Mouse (Mus musculus) hindbrain, embryonic 15.5 days (tissue): Measurements from ENCODE around the gene Zfp933. TPM values are rescaled to one million over a fixed set of nuclear protein-coding genes. Genes with fewer than 3 reads are reported as not detected.

Experiments used
- ATAC-seq: fragments of 200-750 bp; cut with Nextera tagmentation; 2 replicates; pipeline ENCODE4 v1.8.0; 2017; ENCODE audit warnings: low read depth, moderate number of reproducible peaks, moderate TSS enrichment; ENCODE audit not compliant: low FRiP score
- H3K27ac ChIP-seq: fragments of 300-500 bp; sonication (generic); replicated peaks from 2 replicates; pipeline ENCODE4 v1.5.1; 2015; ENCODE audit warnings: mild to moderate bottlenecking, inconsistent platforms
- H3K27me3 ChIP-seq: fragments of 300-500 bp; sonication (generic); 2 replicates; pipeline ENCODE4 v1.6.1; 2015; ENCODE audit warnings: control low read depth, inconsistent platforms
- H3K36me3 ChIP-seq: fragments of 300-500 bp; sonication (generic); 2 replicates; pipeline ENCODE4 v1.6.1; 2015; ENCODE audit warnings: control low read depth, inconsistent platforms
- H3K4me1 ChIP-seq: fragments of 300-500 bp; sonication (generic); replicated peaks from 2 replicates; pipeline ENCODE4 v1.6.1; 2015; ENCODE audit warnings: control low read depth, inconsistent platforms
- H3K4me2 ChIP-seq: fragments of 300-500 bp; sonication (generic); 2 replicates; pipeline ENCODE4 v1.6.1; 2015; ENCODE audit warnings: moderate library complexity, mild to moderate bottlenecking, inconsistent platforms
- H3K4me3 ChIP-seq: fragments of 300-500 bp; sonication (generic); 2 replicates; pipeline ENCODE4 v1.5.1; 2015; ENCODE audit warnings: mild to moderate bottlenecking, inconsistent platforms
- H3K9ac ChIP-seq: fragments of 300-500 bp; sonication (generic); 2 replicates; pipeline ENCODE4 v1.6.1; 2015; ENCODE audit warnings: inconsistent platforms
- H3K9me3 ChIP-seq: fragments of 300-500 bp; sonication (generic); 2 replicates; pipeline ENCODE4 v1.6.1; 2016; ENCODE audit warnings: control low read depth, inconsistent platforms
- WGBS: fragments of 180-500 bp; shearing (Covaris S2); methylation state at CpG from one replicate; pipeline ENCODE4 v1.1.7; 2015; 5-methylcytosine and 5-hydroxymethylcytosine counted together
- polyA plus RNA-seq: library from polyadenylated mRNA; unstranded; fragments of >200 nt; fragmentation: Nextera tagmentation; extraction: Ambion mirVana; gene quantifications from 2 replicates; pipeline ENCODE4 v1.2.1, GENCODE M21; 2015

Zfp933 gene
- 7.0 and 7.8 TPM in 2 replicates for polyA plus RNA-seq

GRCm38 (mm10) chr4:147847614-147848583, at the start of gene Zfp933:
TSS of gene Zfp933 (minus strand) at chr4:147848366.
- H3K36me3 ChIP-seq: peaks cover 25% of the 10 kb centered on the region
- peak; percentile 90 for ATAC-seq
- H3K27ac ChIP-seq: peak within 1 kb of the TSS; percentile 67
- peaks cover 9% of the 10 kb centered on the region for H3K9me3 ChIP-seq
- H3K4me3 ChIP-seq: peak within 1 kb of the TSS; percentile 96
- peaks cover 21% of the 10 kb centered on the region for H3K4me1 ChIP-seq
- 2% methylated on average over 23 of the region's 23 CpGs for WGBS
- no peaks in the 10 kb centered on the region for H3K27me3 ChIP-seq
- H3K4me2 ChIP-seq: peak within 1 kb of the TSS; percentile 73
- peak within 1 kb of the TSS; percentile 80 for H3K9ac ChIP-seq

GRCm38 (mm10) chr4:147897348-147897747, 49.2 kb upstream of the Zfp933 start:
- 90% methylated on average over 3 of the region's 3 CpGs for WGBS
- ATAC-seq: no peak
- H3K36me3 ChIP-seq: peaks cover 75% of the 10 kb centered on the region

GRCm38 (mm10) chr4:147896411-147896810, 48.2 kb upstream of the Zfp933 start:
- peaks cover 7% of the 10 kb centered on the region; the same call in 1 of the 2 replicates for H3K4me1 ChIP-seq
- H3K36me3 ChIP-seq: peaks cover 77% of the 10 kb centered on the region
- no peak overlapping the region for H3K9ac ChIP-seq
- no peak overlapping the region for H3K4me3 ChIP-seq
- H3K9me3 ChIP-seq: no peaks in the 10 kb centered on the region
- no peak overlapping the region for H3K27ac ChIP-seq
- H3K27me3 ChIP-seq: no peaks in the 10 kb centered on the region
- H3K4me2 ChIP-seq: no peak overlapping the region
- WGBS: 65% methylated on average over 1 of the region's 1 CpGs
- ATAC-seq: no peak

More at GRCm38 (mm10) chr4:147897348-147897747, 49.2 kb upstream of the Zfp933 start:
- Histone ChIP-seq H3K4me2 (no peak overlapping the region), H3K27ac (no peak overlapping the region), H3K4me3 (no peak overlapping the region), H3K4me1 (peaks cover 7% of the 10 kb centered on the region; the same call in 1 of the 2 replicates), H3K9ac (no peak overlapping the region), H3K27me3 (no peaks in the 10 kb centered on the region), H3K9me3 (no peaks in the 10 kb centered on the region)

GRCm38 (mm10) chr4:147895815-147896330, 47.7 kb upstream of the Zfp933 start:
- Histone ChIP-seq H3K4me3 (no peak overlapping the region), H3K4me1 (peaks cover 4% of the 10 kb centered on the region; the same call in 1 of the 2 replicates), H3K9me3 (no peaks in the 10 kb centered on the region), H3K27me3 (no peaks in the 10 kb centered on the region), H3K36me3 (peaks cover 82% of the 10 kb centered on the region), H3K4me2 (no peak overlapping the region), H3K9ac (no peak overlapping the region), H3K27ac (no peak overlapping the region)
- no peak for ATAC-seq
- 95% methylated on average over 4 of the region's 4 CpGs for WGBS

GRCm38 (mm10) chr4:147890341-147890740, 42.2 kb upstream of the Zfp933 start:
- H3K9ac ChIP-seq: no peak overlapping the region
- no peaks in the 10 kb centered on the region for H3K27me3 ChIP-seq
- H3K4me3 ChIP-seq: no peak overlapping the region
- WGBS: 92% methylated on average over 6 of the region's 6 CpGs
- no peak overlapping the region for H3K4me2 ChIP-seq
- H3K4me1 ChIP-seq: no peaks in the 10 kb centered on the region
- no peak for ATAC-seq
- H3K36me3 ChIP-seq: peaks cover 83% of the 10 kb centered on the region
- no peaks in the 10 kb centered on the region for H3K9me3 ChIP-seq
- H3K27ac ChIP-seq: no peak overlapping the region

- Histone ChIP-seq H3K27me3 (no peaks in the 10 kb centered on the region), H3K27ac (no peak overlapping the region), H3K4me1 (no peaks in the 10 kb centered on the region), H3K9ac (no peak overlapping the region), H3K4me3 (no peak overlapping the region), H3K4me2 (no peak overlapping the region), H3K9me3 (no peaks in the 10 kb centered on the region), H3K36me3 (peaks cover 85% of the 10 kb centered on the region)
- WGBS: 90% methylated on average over 4 of the region's 4 CpGs
- ATAC-seq: no peak
These were observed 40.1 kb upstream of the Zfp933 start for GRCm38 (mm10) chr4:147888237-147888636.

GRCm38 (mm10) chr4:147887277-147887676, 39.1 kb upstream of the Zfp933 start:
- Histone ChIP-seq H3K9ac (no peak overlapping the region), H3K4me2 (no peak overlapping the region), H3K4me3 (no peak overlapping the region), H3K36me3 (peaks cover 89% of the 10 kb centered on the region), H3K9me3 (no peaks in the 10 kb centered on the region), H3K4me1 (no peaks in the 10 kb centered on the region), H3K27me3 (no peaks in the 10 kb centered on the region), H3K27ac (no peak overlapping the region)
- ATAC-seq: no peak
- WGBS: 93% methylated on average over 7 of the region's 7 CpGs

- WGBS: 96% methylated on average over 12 of the region's 12 CpGs
- no peaks in the 10 kb centered on the region for H3K9me3 ChIP-seq
- no peaks in the 10 kb centered on the region for H3K4me1 ChIP-seq
- no peak overlapping the region for H3K27ac ChIP-seq
- ATAC-seq: no peak
- H3K27me3 ChIP-seq: no peaks in the 10 kb centered on the region
- no peak overlapping the region for H3K4me2 ChIP-seq
- no peak overlapping the region for H3K4me3 ChIP-seq
- peaks cover 91% of the 10 kb centered on the region for H3K36me3 ChIP-seq
- no peak overlapping the region for H3K9ac ChIP-seq
These were observed 38.0 kb upstream of the Zfp933 start for GRCm38 (mm10) chr4:147886158-147886557.

GRCm38 (mm10) chr4:147884138-147884537, 36.0 kb upstream of the Zfp933 start:
- Histone ChIP-seq H3K36me3 (peaks cover 94% of the 10 kb centered on the region), H3K4me3 (no peak overlapping the region), H3K27ac (no peak overlapping the region), H3K27me3 (no peaks in the 10 kb centered on the region), H3K9ac (no peak overlapping the region), H3K4me2 (no peak overlapping the region), H3K9me3 (no peaks in the 10 kb centered on the region), H3K4me1 (no peaks in the 10 kb centered on the region)
- WGBS: 98% methylated on average over 3 of the region's 3 CpGs
- no peak for ATAC-seq

- Histone ChIP-seq H3K9ac (no peak overlapping the region), H3K4me1 (no peaks in the 10 kb centered on the region), H3K4me3 (no peak overlapping the region), H3K27ac (no peak overlapping the region), H3K27me3 (no peaks in the 10 kb centered on the region), H3K9me3 (no peaks in the 10 kb centered on the region), H3K4me2 (no peak overlapping the region), H3K36me3 (peaks cover 94% of the 10 kb centered on the region)
- no peak for ATAC-seq
- 81% methylated on average over 6 of the region's 6 CpGs for WGBS
These were observed 34.9 kb upstream of the Zfp933 start for GRCm38 (mm10) chr4:147883041-147883440.

GRCm38 (mm10) chr4:147881792-147882191, 33.6 kb upstream of the Zfp933 start:
- Histone ChIP-seq H3K4me2 (no peak overlapping the region), H3K27ac (no peak overlapping the region), H3K27me3 (no peaks in the 10 kb centered on the region), H3K4me1 (no peaks in the 10 kb centered on the region), H3K4me3 (no peak overlapping the region), H3K9ac (no peak overlapping the region), H3K9me3 (no peaks in the 10 kb centered on the region), H3K36me3 (peaks cover 85% of the 10 kb centered on the region)
- no peak for ATAC-seq
- 98% methylated on average over 7 of the region's 7 CpGs for WGBS

- Histone ChIP-seq H3K4me1 (no peaks in the 10 kb centered on the region), H3K9ac (no peak overlapping the region), H3K36me3 (peaks cover 86% of the 10 kb centered on the region), H3K4me2 (no peak overlapping the region), H3K9me3 (no peaks in the 10 kb centered on the region), H3K27me3 (no peaks in the 10 kb centered on the region), H3K4me3 (no peak overlapping the region), H3K27ac (no peak overlapping the region)
- ATAC-seq: no peak
- 61% methylated on average over 5 of the region's 5 CpGs for WGBS
These were observed 31.7 kb upstream of the Zfp933 start for GRCm38 (mm10) chr4:147879865-147880264.
